Mouse (Mus musculus): ENCODE data around the gene Atp6v1g2. TPM values are rescaled to one million over a fixed set of nuclear protein-coding genes. Genes with fewer than 3 reads are reported as not detected.
A peak's percentile ranks its signal among the peaks of the same experiment; 100 is the strongest.

The Atp6v1g2 gene
- polyA plus RNA-seq, 1 experiment: 5.0 TPM

DNA sequence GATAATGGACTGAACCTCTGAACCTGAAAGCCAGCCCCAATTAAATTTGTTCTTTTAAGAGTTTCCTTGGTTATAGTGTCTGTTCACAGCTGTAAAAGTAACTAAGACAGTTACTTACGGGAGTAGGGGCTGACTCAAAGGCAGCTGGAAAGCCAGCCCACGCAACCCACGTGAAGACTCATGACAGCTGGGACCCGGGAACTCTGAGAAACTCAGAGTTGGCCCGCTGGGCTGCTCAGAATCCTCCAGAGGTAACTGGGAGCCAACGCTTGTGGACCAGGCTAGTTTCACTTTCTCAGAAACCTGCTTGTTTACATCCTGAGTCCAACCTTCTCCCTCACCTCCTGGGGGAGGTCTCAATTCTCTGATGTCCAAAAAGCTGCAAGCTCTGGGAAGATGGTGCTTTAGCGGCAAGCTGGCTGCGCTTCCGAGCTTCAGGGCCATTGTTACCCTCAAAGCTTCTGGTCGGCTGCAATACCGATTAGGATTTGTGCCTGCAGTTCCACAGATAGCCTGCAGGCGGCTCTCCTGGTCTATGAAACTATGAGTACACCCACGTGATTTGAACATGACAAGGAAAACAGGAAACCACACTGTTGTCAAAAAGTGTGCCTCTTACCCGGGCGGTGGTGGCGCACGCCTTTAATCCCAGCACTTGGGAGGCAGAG is 24.5 kb downstream of the Atp6v1g2 start:
- WGBS: under 1% methylated on average over 17 of the region's 17 CpGs
- H3K4me1 ChIP-seq (ENCODE audit: control insufficient read depth, insufficient read depth, insufficient read length): peaks cover 16% of the 10 kb centered on the region; the same call in 1 of the 2 replicates
- DNase-seq (ENCODE audit: low read depth in 1 of 2, low spot score in 2 of 2): peak; percentile 91 to 98

DNA sequence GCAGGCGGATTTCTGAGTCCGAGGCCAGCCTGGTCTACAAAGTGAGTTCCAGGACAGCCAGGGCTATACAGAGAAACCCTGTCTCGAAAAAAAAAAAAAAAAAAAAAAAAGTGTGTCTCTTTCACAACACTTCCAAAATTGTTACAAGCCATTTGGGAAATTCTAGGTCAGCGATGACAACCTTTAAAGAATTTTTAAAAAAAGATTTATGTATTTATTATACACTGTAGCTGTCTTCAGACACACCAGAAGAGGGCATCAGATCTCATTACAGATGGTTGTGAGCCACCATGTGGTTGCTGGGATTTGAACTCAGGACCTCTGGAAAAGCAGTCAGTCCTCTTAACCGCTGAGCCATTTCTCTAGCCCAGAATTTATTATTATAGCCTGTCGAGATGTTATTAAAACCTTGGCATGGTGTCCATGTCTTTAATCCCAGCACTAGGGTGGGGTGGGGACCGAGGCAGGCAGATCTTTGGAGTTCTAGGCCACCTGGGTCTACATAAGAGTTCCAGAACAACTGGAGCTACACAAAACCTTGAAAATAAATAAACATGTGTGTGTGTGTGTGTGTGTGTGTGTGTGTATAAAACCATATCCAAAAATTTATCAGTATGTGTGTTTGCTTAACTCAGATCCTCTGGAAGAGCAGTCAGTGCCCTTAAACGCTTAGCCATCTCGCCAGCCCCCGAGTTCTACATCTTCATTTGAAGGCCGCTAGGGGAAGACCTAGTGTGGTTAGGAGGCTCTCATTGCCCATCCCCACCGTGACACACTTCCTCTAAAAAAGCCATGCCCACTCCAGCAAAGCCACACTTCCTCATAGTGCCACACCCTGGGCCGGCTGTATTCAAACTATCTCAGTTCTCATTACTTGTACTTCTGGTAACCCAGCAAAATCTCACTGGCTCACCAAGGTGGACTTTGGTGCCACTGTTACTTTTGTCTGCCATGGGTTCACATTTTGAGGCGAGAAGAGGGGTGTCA is 25.3 kb downstream of the Atp6v1g2 start:
- Histone ChIP-seq H3K4me1 (ENCODE audit: control insufficient read depth, insufficient read depth, insufficient read length) (peaks cover 16% of the 10 kb centered on the region; the same call in 1 of the 2 replicates), H3K4me3 (ENCODE audit: extremely low read depth, insufficient read depth, insufficient read length) (peak overlapping the region; percentile 18; the same call in 1 of the 2 replicates), H3K27me3 (ENCODE audit: control insufficient read depth, insufficient read depth, low read length) (no peaks in the 10 kb centered on the region)

More for the DNA sequence above, 24.5 kb downstream of the Atp6v1g2 start:
- Histone ChIP-seq H3K36me3 (ENCODE audit: control insufficient read depth, insufficient read depth, low read length) (peaks cover 11% of the 10 kb centered on the region), H3K4me3 (ENCODE audit: extremely low read depth, insufficient read depth, insufficient read length) (peak overlapping the region; percentile 71), H3K27me3 (ENCODE audit: control insufficient read depth, insufficient read depth, low read length) (no peaks in the 10 kb centered on the region), H3K27ac (ENCODE audit: insufficient read depth, low read length) (peak overlapping the region; percentile 97)
- TF ChIP-seq CTCF (IDR thresholded peaks at IDR 0.05; ENCODE audit: extremely low read depth, insufficient read depth, insufficient read length, insufficient replicate concordance): peak; percentile 77; the same call in 1 of the 2 replicates
- no peak for TF ChIP-seq POLR2A (IDR thresholded peaks at IDR 0.05; ENCODE audit: low read depth, low read length)

DNA sequence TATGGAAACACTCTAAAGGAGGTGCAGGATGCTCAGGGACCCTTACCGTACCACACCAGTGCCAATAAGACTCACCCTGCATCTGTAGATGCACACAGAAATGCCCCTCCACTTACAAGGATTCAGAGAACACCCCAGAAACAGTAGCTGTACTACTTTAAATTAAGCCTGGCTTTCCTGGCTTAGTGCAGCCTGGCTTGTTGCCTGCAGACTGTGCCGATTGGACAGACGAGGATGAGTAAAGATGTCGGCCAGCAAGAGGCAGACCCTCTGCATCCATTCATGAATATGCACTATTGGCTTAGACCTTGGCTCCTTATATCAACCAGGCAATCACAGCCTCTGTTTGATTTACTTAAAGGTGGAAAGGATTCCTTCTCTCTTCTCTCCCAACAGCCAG is 26.2 kb downstream of the Atp6v1g2 start:
- TF ChIP-seq CTCF (IDR thresholded peaks at IDR 0.05; ENCODE audit: extremely low read depth, insufficient read depth, insufficient read length, insufficient replicate concordance) (no peak), POLR2A (IDR thresholded peaks at IDR 0.05; ENCODE audit: low read depth, low read length) (no peak)
- DNase-seq (ENCODE audit: low read depth in 1 of 2, low spot score in 2 of 2): no peak
- Histone ChIP-seq H3K4me1 (ENCODE audit: control insufficient read depth, insufficient read depth, insufficient read length) (peaks cover 16% of the 10 kb centered on the region; the same call in 1 of the 2 replicates), H3K27ac (ENCODE audit: insufficient read depth, low read length) (peak overlapping the region; percentile 98), H3K36me3 (ENCODE audit: control insufficient read depth, insufficient read depth, low read length) (peaks cover 9% of the 10 kb centered on the region), H3K4me3 (ENCODE audit: extremely low read depth, insufficient read depth, insufficient read length) (no peak overlapping the region), H3K27me3 (ENCODE audit: control insufficient read depth, insufficient read depth, low read length) (no peaks in the 10 kb centered on the region)
- 87% methylated on average over 4 of the region's 4 CpGs for WGBS

More for the DNA sequence above, 25.3 kb downstream of the Atp6v1g2 start:
- peak overlapping the region; percentile 98 for H3K27ac ChIP-seq (ENCODE audit: insufficient read depth, low read length)
- TF ChIP-seq CTCF (IDR thresholded peaks at IDR 0.05; ENCODE audit: extremely low read depth, insufficient read depth, insufficient read length, insufficient replicate concordance) (peak; percentile 8; the same call in 1 of the 2 replicates), POLR2A (IDR thresholded peaks at IDR 0.05; ENCODE audit: low read depth, low read length) (peak; percentile 19; the same call in 1 of the 2 replicates)
- WGBS: 27% methylated on average over 14 of the region's 14 CpGs
- DNase-seq (ENCODE audit: low read depth in 1 of 2, low spot score in 2 of 2): peak; percentile 90 to 94
- peaks cover 6% of the 10 kb centered on the region for H3K36me3 ChIP-seq (ENCODE audit: control insufficient read depth, insufficient read depth, low read length)

DNA sequence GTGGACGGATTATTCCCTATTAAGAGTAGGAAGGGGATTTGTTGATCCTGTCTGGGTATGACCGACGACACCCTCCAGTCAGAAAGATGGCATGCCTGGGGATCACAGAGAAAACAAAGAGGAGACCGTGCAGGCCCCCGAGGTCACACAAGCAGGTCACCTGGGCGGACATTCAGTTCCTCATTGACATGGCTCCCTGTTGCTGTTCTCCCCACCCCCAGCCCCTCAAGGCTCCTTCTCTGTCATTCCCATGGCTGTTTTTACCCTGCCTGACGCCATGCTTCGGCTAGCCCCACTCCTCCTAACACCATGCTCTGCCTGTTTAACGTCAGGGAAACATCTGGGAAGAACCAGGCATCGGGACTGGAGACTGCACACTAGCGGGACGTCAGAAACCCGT is 28.2 kb downstream of the Atp6v1g2 start:
- no peak overlapping the region for H3K4me3 ChIP-seq (ENCODE audit: extremely low read depth, insufficient read depth, insufficient read length)
- peak overlapping the region; percentile 97 for H3K27ac ChIP-seq (ENCODE audit: insufficient read depth, low read length)
- H3K4me1 ChIP-seq (ENCODE audit: control insufficient read depth, insufficient read depth, insufficient read length): peaks cover 23% of the 10 kb centered on the region; the same call in 1 of the 2 replicates
- no peak for TF ChIP-seq POLR2A (IDR thresholded peaks at IDR 0.05; ENCODE audit: low read depth, low read length)
- TF ChIP-seq CTCF (IDR thresholded peaks at IDR 0.05; ENCODE audit: extremely low read depth, insufficient read depth, insufficient read length, insufficient replicate concordance): no peak
- peaks cover 21% of the 10 kb centered on the region for H3K36me3 ChIP-seq (ENCODE audit: control insufficient read depth, insufficient read depth, low read length)
- 94% methylated on average over 13 of the region's 13 CpGs for WGBS
- H3K27me3 ChIP-seq (ENCODE audit: control insufficient read depth, insufficient read depth, low read length): no peaks in the 10 kb centered on the region
- DNase-seq (ENCODE audit: low read depth in 1 of 2, low spot score in 2 of 2): no peak

DNA sequence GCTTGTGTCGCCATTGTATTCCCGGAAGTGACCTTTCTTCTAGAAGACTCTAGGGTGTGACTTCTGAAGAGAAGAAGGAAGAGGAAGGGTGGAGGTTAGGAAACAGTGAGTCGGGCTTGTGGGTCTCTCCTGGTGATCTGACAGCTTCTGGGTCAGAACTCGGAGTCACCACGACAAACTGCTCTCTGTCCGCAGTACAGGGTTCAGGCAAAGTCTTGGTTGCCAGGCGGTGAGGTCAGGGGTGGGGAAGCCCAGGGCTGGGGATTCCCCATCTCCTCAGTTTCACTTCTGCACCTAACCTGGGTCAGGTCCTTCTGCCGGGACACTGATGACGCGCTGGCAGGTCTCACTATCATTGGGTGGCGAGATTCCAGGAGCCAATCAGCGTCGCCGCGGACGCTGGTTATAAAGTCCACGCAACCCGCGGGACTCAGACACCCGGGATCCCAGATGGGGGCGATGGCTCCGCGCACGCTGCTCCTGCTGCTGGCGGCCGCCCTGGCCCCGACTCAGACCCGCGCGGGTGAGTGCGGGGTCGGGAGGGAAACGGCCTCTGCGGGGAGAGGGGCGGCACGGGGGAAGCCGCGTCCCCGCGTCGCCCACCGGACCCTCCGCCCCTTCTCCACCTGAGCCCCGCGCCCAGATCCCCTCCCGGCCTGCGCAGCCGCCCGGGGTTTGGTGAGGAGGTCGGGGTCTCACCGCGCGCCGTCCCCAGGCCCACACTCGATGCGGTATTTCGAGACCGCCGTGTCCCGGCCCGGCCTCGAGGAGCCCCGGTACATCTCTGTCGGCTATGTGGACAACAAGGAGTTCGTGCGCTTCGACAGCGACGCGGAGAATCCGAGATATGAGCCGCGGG is 29.4 kb downstream of the Atp6v1g2 start, which contains the start of gene H2-D1:
Gene H2-D1, plus strand, starts transcription at position 67 of the 859 bp plus-strand sequence.
- Histone ChIP-seq H3K4me3 (ENCODE audit: extremely low read depth, insufficient read depth, insufficient read length) (peak within 1 kb of the TSS; percentile 67), H3K27ac (ENCODE audit: insufficient read depth, low read length) (peak within 1 kb of the TSS; percentile 97), H3K27me3 (ENCODE audit: control insufficient read depth, insufficient read depth, low read length) (no peaks in the 10 kb centered on the region), H3K36me3 (ENCODE audit: control insufficient read depth, insufficient read depth, low read length) (peaks cover 28% of the 10 kb centered on the region), H3K4me1 (ENCODE audit: control insufficient read depth, insufficient read depth, insufficient read length) (peaks cover 23% of the 10 kb centered on the region; the same call in 1 of the 2 replicates)
- under 1% methylated on average over 73 of the region's 73 CpGs for WGBS
- peak; percentile 97 to 100 for DNase-seq (ENCODE audit: low read depth in 1 of 2, low spot score in 2 of 2)
- peak; percentile 99 for TF ChIP-seq POLR2A (IDR thresholded peaks at IDR 0.05; ENCODE audit: low read depth, low read length)
- no peak for TF ChIP-seq CTCF (IDR thresholded peaks at IDR 0.05; ENCODE audit: extremely low read depth, insufficient read depth, insufficient read length, insufficient replicate concordance)

DNA sequence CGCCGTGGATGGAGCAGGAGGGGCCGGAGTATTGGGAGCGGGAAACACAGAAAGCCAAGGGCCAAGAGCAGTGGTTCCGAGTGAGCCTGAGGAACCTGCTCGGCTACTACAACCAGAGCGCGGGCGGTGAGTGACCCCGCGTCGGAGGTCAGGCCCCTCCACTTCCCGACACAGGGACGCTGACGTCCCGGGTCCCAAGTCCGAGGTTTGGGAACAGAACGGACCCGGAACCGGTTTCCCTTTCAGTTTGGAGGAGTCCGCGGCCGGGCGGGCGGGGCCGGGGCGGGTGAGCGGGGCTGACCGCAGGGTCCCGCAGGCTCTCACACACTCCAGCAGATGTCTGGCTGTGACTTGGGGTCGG is 30.0 kb downstream of the Atp6v1g2 start:
- peaks cover 23% of the 10 kb centered on the region; the same call in 1 of the 2 replicates for H3K4me1 ChIP-seq (ENCODE audit: control insufficient read depth, insufficient read depth, insufficient read length)
- H3K36me3 ChIP-seq (ENCODE audit: control insufficient read depth, insufficient read depth, low read length): peaks cover 28% of the 10 kb centered on the region
- peak overlapping the region; percentile 67 for H3K4me3 ChIP-seq (ENCODE audit: extremely low read depth, insufficient read depth, insufficient read length)
- DNase-seq (ENCODE audit: low read depth in 1 of 2, low spot score in 2 of 2): no peak
- peak overlapping the region; percentile 97 for H3K27ac ChIP-seq (ENCODE audit: insufficient read depth, low read length)
- TF ChIP-seq POLR2A (IDR thresholded peaks at IDR 0.05; ENCODE audit: low read depth, low read length) (no peak), CTCF (IDR thresholded peaks at IDR 0.05; ENCODE audit: extremely low read depth, insufficient read depth, insufficient read length, insufficient replicate concordance) (no peak)
- no peaks in the 10 kb centered on the region for H3K27me3 ChIP-seq (ENCODE audit: control insufficient read depth, insufficient read depth, low read length)
- WGBS: under 1% methylated on average over 31 of the region's 31 CpGs

Data from spleen, adult 2 months (tissue).